Mouse (Mus musculus) erythroblast, embryonic 14.5 days (primary cell): ENCODE results near the gene Emb.

Source experiments
- GATA1 ChIP-seq: IDR thresholded peaks from 2 replicates; pipeline ENCODE4 v1.6.1; 2012; ENCODE audit warnings: low read length, inconsistent platforms, mixed read lengths
- TAL1 ChIP-seq: IDR thresholded peaks from 3 replicates; pipeline ENCODE4 v1.6.1; 2012; ENCODE audit warnings: low read length, inconsistent platforms, mixed read lengths

- no peak for TF ChIP-seq TAL1
- TF ChIP-seq GATA1, result no peak
Observed at GRCm38 (mm10) chr13:117242621-117243020, 34.3 kb downstream of the Emb start.
